Mouse (Mus musculus) limb, embryonic 14.5 days (tissue): Measurements from ENCODE around the gene Prdm2. TPM values are rescaled to one million over a fixed set of nuclear protein-coding genes. Genes with fewer than 3 reads are reported as not detected.

Experiments
- ATAC-seq: fragments of 200-750 bp; cut with Nextera tagmentation; 2 replicates; pipeline ENCODE4 v1.8.0; 2017; ENCODE audit warnings: low read depth, moderate number of reproducible peaks, moderate TSS enrichment; ENCODE audit not compliant: low FRiP score
- DNase-seq: peaks from one replicate; pipeline ENCODE4 v3.0.0-alpha.2; 2015; ENCODE audit warnings: low spot score
- H3K27ac ChIP-seq: fragments of 300-500 bp; sonication (generic); replicated peaks from 2 replicates; pipeline ENCODE4 v1.5.1; 2014; ENCODE audit warnings: low read depth, mild to moderate bottlenecking, low read length, moderate library complexity, mixed read lengths
- H3K27me3 ChIP-seq: fragments of 300-500 bp; sonication (generic); 2 replicates; pipeline ENCODE4 v1.6.1; 2014; ENCODE audit warnings: low read length, mixed read lengths; ENCODE audit not compliant: control insufficient read depth, insufficient read depth
- H3K36me3 ChIP-seq: fragments of 300-500 bp; sonication (generic); 2 replicates; pipeline ENCODE4 v1.6.1; 2014; ENCODE audit warnings: mild to moderate bottlenecking, low read length, moderate library complexity, mixed read lengths; ENCODE audit not compliant: control insufficient read depth, insufficient read depth
- H3K4me1 ChIP-seq: fragments of 300-500 bp; sonication (generic); 2 replicates; pipeline ENCODE4 v1.6.1; 2014; ENCODE audit warnings: antibody characterized with exemption, low read length, mixed read lengths; ENCODE audit not compliant: control insufficient read depth, insufficient read depth
- H3K4me2 ChIP-seq: fragments of 300-500 bp; sonication (generic); replicated peaks from 2 replicates; pipeline ENCODE4 v1.6.1; 2014; ENCODE audit warnings: low read depth, mild to moderate bottlenecking, low read length, moderate library complexity; ENCODE audit not compliant: severe bottlenecking
- H3K4me3 ChIP-seq: fragments of 300-500 bp; sonication (generic); replicated peaks from 2 replicates; pipeline ENCODE4 v1.5.1; 2014; ENCODE audit warnings: low read length
- H3K9ac ChIP-seq: fragments of 300-500 bp; sonication (generic); 2 replicates; pipeline ENCODE4 v1.6.1; 2014; ENCODE audit warnings: mild to moderate bottlenecking, low read depth, low read length, moderate library complexity; ENCODE audit not compliant: severe bottlenecking
- H3K9me3 ChIP-seq: fragments of 300-500 bp; sonication (generic); 2 replicates; pipeline ENCODE4 v1.6.1; 2016; ENCODE audit warnings: low read length; ENCODE audit not compliant: control insufficient read depth
- POLR2A ChIP-seq: fragments of 200-500 bp; IDR thresholded peaks from 2 replicates; pipeline ENCODE4 v1.8.0; 2012; ENCODE audit warnings: inconsistent platforms, mild to moderate bottlenecking, moderate library complexity, borderline replicate concordance; ENCODE audit not compliant: insufficient read depth, insufficient read length; ENCODE audit errors: extremely low read depth
- WGBS: fragments of 180-500 bp; shearing (Covaris S2); extraction: QIAGEN DNeasy Blood & Tissue Kit; methylation state at CpG from one replicate; pipeline ENCODE4 v1.1.7; 2014; 5-methylcytosine and 5-hydroxymethylcytosine counted together
- polyA plus RNA-seq, 2 experiments: library from polyadenylated mRNA; depleted of rRNA in 1 of 2; stranded (reverse) in 1 of 2; unstranded in 1 of 2; fragments of >200 nt; fragmentation: Nextera tagmentation in 1 of 2; extraction: Ambion mirVana in 1 of 2; gene quantifications; 2 replicates each; pipeline versions ENCODE4 v1.2.1 to v1.2.3; 2012 to 2014

Gene Prdm2
- polyA plus RNA-seq, 2 experiments = 14.2 to 26.2 TPM

- no peak overlapping the region for H3K4me3 ChIP-seq
- no peaks in the 10 kb centered on the region for H3K9me3 ChIP-seq
- peaks cover 25% of the 10 kb centered on the region for H3K4me1 ChIP-seq
- no peaks in the 10 kb centered on the region for H3K36me3 ChIP-seq
- H3K27me3 ChIP-seq = no peaks in the 10 kb centered on the region
- 63% methylated on average over 5 of the region's 5 CpGs for WGBS
- ATAC-seq = no peak
- H3K9ac ChIP-seq = no peak overlapping the region
- DNase-seq = no peak
- TF ChIP-seq POLR2A = no peak
- no peak overlapping the region for H3K4me2 ChIP-seq
- no peak overlapping the region for H3K27ac ChIP-seq
These were observed 18.5 kb downstream of the Prdm2 start for GRCm38 (mm10) chr4:143194328-143194727.

GRCm38 (mm10) chr4:143193164-143193563 is 19.6 kb downstream of the Prdm2 start:
- no peaks in the 10 kb centered on the region for H3K36me3 ChIP-seq
- ATAC-seq = no peak
- no peak overlapping the region for H3K4me3 ChIP-seq
- H3K27me3 ChIP-seq = no peaks in the 10 kb centered on the region
- H3K9ac ChIP-seq = no peak overlapping the region
- peaks cover 25% of the 10 kb centered on the region for H3K4me1 ChIP-seq
- H3K9me3 ChIP-seq = no peaks in the 10 kb centered on the region
- peak; percentile 55 for DNase-seq
- 32% methylated on average over 6 of the region's 6 CpGs for WGBS
- no peak overlapping the region for H3K27ac ChIP-seq
- no peak for TF ChIP-seq POLR2A
- H3K4me2 ChIP-seq = no peak overlapping the region

- no peak for ATAC-seq
- H3K4me3 ChIP-seq = no peak overlapping the region
- TF ChIP-seq POLR2A = no peak
- no peaks in the 10 kb centered on the region for H3K27me3 ChIP-seq
- H3K27ac ChIP-seq = no peak overlapping the region
- H3K9me3 ChIP-seq = no peaks in the 10 kb centered on the region
- 77% methylated on average over 3 of the region's 3 CpGs for WGBS
- peaks cover 25% of the 10 kb centered on the region for H3K4me1 ChIP-seq
- H3K4me2 ChIP-seq = no peak overlapping the region
- H3K9ac ChIP-seq = no peak overlapping the region
- no peak for DNase-seq
- no peaks in the 10 kb centered on the region; the same call in 1 of the 2 replicates for H3K36me3 ChIP-seq
These were observed 21.0 kb downstream of the Prdm2 start for GRCm38 (mm10) chr4:143191783-143192182.

GRCm38 (mm10) chr4:143190657-143191056 is 22.1 kb downstream of the Prdm2 start:
- Histone ChIP-seq H3K4me1 (peaks cover 25% of the 10 kb centered on the region), H3K4me3 (no peak overlapping the region), H3K4me2 (no peak overlapping the region), H3K27ac (no peak overlapping the region), H3K9ac (no peak overlapping the region), H3K36me3 (no peaks in the 10 kb centered on the region; the same call in 1 of the 2 replicates), H3K27me3 (no peaks in the 10 kb centered on the region), H3K9me3 (no peaks in the 10 kb centered on the region)
- DNase-seq (no peak), ATAC-seq (no peak)
- WGBS = 19% methylated on average over 4 of the region's 4 CpGs
- TF ChIP-seq POLR2A = no peak

- Histone ChIP-seq H3K27me3 (no peaks in the 10 kb centered on the region), H3K9ac (no peak overlapping the region), H3K27ac (no peak overlapping the region), H3K9me3 (no peaks in the 10 kb centered on the region), H3K4me3 (no peak overlapping the region), H3K36me3 (no peaks in the 10 kb centered on the region; the same call in 1 of the 2 replicates), H3K4me1 (peaks cover 25% of the 10 kb centered on the region), H3K4me2 (no peak overlapping the region)
- DNase-seq = no peak
- WGBS = 84% methylated on average over 5 of the region's 5 CpGs
- no peak for ATAC-seq
- no peak for TF ChIP-seq POLR2A
These were observed 24.1 kb downstream of the Prdm2 start for GRCm38 (mm10) chr4:143188571-143189191.
